Mouse (Mus musculus) T-helper 17 cell (primary cell): ENCODE measurements around the gene Chd5.

Source experiments
- in situ Hi-C, 2 experiments: fragments of 300-600 bp; cut with MboI, MseI; formaldehyde crosslinking; loops; 1 replicate in 1 of 2; 2 replicates in 1 of 2; pipeline ENCODE4 v1.15.1; 2025; ENCODE audit warnings: high pct_unique_total_duplicates in 2 of 2

Chd5 gene

DNA sequence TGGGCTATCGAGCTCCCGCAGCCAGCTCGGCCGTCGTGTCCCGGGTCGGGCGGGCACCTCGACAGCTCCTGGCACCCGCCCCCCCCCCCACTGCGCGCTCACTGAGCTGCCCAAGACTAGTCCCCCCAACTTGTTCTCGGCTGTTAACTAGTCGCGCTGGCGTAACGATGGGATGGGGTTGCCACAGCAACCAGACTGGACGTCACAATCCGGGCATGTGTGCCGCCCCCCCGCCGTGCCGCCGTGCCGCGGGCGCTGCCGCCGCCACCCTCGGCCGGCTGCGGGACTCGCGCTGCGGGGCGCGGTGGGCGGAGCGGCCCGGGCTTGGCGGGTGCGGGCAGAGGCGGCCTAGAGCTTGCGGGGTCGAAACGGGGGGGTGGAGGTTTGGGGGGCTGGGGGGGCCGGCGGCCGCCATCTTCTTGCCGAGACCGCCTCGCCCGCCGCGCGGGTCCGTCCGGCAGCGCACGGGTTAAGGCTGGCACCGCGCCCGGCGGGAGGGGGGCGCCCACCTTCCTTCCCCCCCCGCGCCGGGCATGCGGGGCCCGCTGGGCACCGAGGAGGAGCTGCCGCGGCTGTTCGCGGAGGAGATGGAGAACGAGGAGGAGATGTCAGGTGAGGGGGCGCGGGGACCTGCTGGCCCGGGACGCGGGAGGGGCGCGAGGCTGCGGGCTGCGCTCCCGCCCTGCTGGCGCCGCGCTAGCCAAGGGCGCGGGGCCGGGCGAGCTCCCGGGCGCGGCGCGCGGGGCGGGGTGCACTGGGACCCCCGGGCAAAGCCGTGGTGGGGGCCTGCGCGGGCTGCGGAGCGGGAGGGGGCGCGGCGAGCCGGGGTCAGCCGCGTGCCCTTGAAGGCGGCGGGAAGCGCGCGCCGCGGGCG, at the start of gene Chd5:
TSS of gene Chd5 (plus strand) at position 233 of the 874 bp plus-strand sequence.
- in situ Hi-C loops: no loop called here

DNA sequence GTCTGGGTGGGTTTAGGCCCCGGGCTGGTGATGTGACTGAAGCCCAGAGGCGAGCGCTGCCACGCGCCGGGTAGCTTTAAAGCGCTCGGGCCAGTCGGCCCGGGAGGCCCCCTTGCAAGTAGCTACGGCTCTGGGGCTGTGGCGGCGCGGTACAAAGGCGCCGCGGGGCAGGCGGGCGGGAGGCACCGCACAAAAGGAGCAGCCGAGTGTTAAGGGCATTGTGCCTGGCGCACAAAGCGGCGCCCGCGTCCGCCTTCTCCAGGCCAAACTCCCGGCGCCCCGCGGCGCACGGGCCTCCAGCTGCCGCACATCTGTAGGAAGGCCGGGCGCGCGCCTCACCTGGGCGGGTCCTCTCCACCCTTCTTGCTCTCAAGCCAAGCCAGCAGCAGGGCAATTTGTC, 48.1 kb upstream of the Chd5 start:
- in situ Hi-C loops: loop anchor here (10.0 kb wide), 2 partner anchors 426 to 1246 kb away; partner anchors contain the start of genes Camta1 (in 1 of the 2) and Per3 (in 1 of the 2)

DNA sequence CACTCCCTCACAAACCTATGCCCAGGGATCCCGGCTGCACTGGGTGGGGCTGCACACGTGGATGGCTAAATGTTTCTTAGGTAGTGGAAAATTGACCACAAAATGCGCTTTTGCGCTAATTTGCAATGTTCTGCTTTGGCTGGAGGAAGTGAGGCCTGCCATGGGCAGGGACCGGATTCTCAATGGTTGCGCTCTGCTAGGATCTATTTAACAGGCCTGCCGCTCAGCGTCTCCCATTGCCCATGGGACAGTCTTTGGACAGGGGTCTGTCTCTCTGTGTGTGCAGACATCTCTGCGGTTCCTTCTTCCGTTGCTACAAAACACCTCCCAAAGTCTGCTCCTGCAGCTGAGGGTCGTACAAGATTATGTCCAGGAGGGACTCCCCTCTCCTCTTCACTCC, 47.5 kb upstream of the Chd5 start:
- in situ Hi-C loops: loop anchor here (10.0 kb wide), 2 partner anchors 426 to 1246 kb away; partner anchors contain the start of genes Camta1 (in 1 of the 2) and Per3 (in 1 of the 2)

DNA sequence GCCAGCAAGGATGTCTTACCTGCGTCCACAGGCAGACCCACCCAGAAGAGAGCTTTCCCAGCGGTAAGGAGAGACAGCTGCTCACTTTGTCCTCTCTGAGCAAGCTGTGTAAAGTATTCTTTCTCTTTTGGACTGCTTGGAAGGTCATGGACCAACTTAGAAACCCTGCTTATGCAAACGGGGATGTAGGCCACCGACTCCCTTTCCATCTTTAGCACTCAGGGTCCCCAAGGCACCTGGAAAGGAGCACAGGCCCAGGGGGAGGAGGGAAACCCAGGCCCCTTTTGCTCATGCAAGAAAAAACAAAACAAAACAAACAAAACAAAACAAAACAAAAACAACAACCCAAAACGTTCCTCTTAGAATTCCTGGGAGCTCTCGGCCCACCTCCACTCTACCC, 46.9 kb upstream of the Chd5 start, which contains the start of gene Hes3:
TSS of gene Hes3 (minus strand) at position 101 of the 400 bp plus-strand sequence.
- in situ Hi-C loops: loop anchor here (10.0 kb wide), 2 partner anchors 427 to 1247 kb away; partner anchors contain the start of genes Camta1 (in 1 of the 2) and Per3 (in 1 of the 2)

DNA sequence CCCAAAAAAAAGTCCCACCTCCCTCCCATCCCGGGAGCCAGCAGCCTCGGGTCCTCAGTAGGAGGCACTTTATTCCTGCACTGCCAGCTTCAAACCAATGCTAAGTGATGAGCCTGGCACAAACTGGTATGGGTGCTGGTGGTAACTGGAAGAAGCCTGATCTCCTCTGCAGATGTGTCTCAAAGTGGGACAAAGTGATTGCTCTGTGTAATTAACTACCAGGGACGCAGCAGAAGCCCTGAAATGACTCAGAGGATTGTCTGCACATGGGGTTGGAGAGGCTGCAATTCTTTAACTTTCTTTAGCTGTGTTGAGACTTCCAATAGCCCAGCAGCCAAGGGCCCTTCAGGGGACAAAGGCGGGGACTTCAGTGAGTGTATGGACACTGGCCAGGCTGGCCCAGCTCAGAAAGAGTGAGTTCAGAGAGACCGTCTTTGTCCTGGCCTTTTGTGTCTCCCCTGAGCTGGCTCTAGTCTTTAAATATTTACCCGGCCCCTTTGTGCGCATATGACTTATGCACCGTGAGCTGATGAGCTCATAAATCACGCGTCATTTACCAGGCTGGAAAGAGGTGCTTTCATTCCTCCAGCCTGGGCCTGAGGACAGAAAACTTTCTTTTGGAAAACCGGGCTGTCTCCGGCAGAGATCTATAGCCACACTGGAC, 46.2 kb upstream of the Chd5 start:
- in situ Hi-C loops: loop anchor here (10.0 kb wide), 2 partner anchors 427 to 1247 kb away; partner anchors contain the start of genes Camta1 (in 1 of the 2) and Per3 (in 1 of the 2)

DNA sequence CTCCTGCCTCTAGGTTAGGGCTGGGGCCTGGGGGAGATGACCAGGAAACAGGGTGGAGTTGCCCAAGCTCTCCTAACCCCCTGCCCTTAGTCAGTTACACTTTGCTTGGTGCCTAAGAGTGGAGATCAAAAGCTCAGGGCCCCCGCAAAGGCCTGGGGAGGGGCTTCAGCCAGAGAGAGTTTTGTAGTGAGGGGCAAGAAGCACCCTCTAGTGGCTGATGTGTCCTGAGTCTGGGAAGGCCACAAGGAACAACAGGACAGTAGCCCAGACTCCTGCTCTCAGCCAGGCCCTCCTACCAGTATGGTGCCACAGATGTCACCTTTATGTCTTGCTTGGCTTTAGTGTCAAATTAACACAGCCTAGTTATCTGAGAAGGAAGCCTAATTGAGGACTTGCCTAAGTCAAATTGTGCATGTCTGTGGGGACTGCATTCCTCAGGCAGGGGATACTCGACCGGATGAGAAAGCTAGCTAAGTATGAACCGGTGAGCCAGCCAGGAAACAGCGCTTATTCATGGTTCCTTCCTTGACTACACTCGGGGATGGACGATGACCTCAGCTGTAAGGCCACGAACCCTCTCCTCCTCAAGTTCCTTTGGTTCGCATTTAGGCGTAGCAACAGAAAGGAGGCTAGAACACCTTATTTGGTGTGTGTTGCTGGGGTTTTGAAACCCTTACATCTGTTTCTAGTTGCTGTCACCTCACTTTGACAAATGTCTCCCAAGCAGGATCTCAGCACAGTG, 44.1 kb upstream of the Chd5 start:
- in situ Hi-C loops: loop anchor here (10.0 kb wide), 2 partner anchors 430 to 1250 kb away; partner anchors contain the start of genes Camta1 (in 1 of the 2) and Per3 (in 1 of the 2)

DNA sequence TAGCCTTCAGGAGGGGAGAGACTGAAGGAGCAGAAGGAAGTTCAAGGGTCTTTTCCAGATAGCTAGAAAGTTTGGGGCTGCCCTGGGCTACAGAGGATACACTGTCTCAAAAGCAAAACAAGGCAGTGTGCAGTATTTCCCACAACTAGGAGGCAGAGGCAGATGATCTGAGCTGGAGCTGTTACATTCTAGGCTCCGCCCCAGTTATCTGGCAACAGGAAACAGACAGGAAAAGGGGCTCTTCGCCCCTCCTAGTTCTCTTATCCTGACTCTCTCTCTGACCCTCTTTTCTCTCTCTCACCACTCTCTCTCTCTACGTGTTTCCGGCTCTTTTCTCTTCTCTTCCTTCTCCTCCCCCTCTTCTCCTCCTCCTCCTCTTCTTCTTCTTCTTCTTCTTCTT, 42.5 kb upstream of the Chd5 start:
- in situ Hi-C loops: loop anchor here (10.0 kb wide), 2 partner anchors 431 to 1251 kb away; partner anchors contain the start of genes Camta1 (in 1 of the 2) and Per3 (in 1 of the 2)

DNA sequence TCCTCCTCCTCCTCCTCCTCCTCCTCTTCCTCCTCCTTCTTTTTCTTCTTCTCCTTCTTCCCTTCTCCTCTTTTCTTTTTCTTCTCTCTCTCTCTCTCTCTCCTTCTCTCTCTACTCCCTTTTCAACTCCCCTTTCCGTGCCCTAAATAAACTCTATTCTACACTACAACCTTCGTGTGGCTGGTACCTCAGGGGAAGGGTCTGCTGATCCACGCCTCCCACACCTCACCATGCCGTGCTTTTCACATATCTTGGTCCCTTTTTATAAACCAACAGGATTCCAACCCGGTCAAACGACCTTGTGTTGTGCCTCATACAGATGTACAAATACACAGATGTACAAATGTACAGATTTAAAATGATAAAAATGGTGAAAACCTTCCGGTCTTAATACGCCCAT, 42.1 kb upstream of the Chd5 start:
- in situ Hi-C loops: loop anchor here (10.0 kb wide), 2 partner anchors 432 to 1252 kb away; partner anchors contain the start of genes Camta1 (in 1 of the 2) and Per3 (in 1 of the 2)

DNA sequence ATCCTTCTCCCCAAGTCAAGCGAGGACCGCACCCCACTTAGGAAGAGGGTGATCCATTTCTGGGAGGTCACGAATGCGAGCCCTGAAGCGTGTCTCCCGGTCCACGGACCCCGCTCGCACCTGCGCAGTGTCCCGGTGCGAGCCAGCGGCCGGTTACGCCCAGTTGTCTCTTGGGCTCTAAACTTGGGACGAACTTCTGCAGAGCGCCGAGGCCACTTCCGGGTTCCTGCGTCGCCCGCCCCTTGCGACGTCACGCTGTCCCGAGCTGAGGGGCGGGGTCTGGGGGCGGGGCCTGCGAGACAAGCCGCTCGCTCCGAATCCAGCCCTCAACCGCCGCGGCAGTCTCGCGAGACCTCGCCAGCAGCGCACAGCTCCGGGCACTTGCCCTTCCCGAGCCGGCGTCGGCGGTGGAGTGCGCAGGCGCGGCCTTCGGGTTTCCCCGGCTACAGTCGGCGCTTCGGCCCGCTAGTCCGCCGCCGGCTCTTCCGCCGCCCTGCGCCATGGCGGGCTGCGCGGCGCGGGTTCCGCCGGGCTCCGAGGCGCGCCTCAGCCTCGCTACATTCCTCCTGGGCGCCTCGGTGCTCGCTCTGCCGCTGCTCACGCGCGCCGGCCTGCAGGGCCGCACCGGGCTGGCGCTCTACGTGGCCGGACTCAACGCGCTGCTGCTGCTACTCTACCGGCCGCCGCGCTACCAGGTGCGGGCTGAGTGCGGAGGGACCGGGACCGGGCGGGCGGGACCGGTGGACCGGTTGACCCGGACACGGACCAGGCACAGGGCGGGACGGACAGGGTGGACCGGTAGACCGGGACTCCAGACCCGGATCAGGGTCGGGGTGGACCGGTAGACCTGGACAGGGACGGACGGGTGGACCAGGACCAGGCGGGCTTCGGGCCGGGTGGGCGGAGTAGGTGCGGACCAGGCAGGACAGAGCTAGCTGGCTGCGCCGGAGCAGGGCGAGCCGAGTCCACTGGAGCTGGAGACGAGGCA, 41.3 kb upstream of the Chd5 start, which contains the start of gene Icmt:
TSS of gene Icmt (plus strand) at position 354 of the 988 bp plus-strand sequence.
- in situ Hi-C loops: loop anchor here (10.0 kb wide), 2 partner anchors 432 to 1252 kb away; partner anchors contain the start of genes Camta1 (in 1 of the 2) and Per3 (in 1 of the 2)

DNA sequence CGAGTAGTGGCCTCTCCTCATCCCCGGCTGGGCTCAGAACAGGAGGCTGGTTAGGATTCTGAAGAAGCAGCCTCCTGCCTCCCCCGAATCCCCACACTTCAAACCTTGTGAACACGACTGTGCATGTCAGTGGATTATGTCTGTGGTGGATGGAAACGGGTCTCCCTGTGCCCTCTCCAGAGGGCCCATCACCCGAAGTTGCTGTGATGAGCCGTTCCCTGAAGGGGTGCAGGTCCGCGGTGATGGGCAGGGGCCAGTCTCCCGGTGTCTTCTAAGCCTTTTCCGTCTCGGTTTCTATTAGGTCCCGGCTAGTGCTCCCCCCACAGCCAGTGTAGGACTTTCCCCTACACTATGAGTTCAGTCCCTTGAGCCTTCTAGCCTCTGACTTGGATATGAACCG, 39.6 kb upstream of the Chd5 start:
- in situ Hi-C loops: loop anchor here (10.0 kb wide), 2 partner anchors 434 to 1254 kb away; partner anchors contain the start of genes Camta1 (in 1 of the 2) and Per3 (in 1 of the 2)

DNA sequence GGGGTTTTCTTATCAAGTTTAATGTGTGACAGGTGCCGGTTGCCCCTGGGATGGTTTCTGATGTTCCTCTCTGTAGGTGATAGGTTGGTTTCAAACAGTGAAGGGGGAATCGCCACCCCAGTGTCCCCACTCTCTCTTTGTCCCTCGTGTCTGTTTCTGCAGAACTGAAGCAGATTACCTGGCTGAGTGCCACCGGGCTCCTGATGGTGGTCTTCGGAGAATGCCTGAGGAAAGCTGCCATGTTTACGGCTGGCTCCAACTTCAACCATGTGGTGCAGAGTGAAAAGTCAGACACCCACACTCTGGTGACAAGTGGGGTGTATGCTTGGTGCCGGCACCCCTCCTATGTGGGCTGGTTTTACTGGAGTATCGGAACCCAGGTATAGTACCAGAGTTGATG, 38.1 kb upstream of the Chd5 start:
- in situ Hi-C loops: no loop called here

DNA sequence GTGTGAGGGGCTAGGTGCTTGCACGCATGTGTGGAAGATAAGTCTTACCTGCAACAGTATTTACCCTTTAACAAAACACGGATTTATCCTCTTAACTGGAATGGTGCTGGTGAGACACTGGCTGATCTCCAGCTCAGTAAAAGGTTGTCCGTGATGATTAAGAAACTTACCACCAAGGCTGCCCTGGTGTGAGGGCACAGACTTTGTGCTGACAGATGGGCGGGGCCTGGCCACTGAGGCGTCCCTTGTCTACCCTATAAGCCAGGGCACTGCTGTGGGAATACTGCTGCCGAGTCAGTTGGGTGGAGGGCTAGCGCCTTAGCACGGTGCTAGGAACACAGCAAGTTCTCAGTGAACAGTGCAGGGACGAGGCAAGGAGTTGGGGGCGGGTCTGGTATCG, 36.4 kb upstream of the Chd5 start:
- in situ Hi-C loops: no loop called here

DNA sequence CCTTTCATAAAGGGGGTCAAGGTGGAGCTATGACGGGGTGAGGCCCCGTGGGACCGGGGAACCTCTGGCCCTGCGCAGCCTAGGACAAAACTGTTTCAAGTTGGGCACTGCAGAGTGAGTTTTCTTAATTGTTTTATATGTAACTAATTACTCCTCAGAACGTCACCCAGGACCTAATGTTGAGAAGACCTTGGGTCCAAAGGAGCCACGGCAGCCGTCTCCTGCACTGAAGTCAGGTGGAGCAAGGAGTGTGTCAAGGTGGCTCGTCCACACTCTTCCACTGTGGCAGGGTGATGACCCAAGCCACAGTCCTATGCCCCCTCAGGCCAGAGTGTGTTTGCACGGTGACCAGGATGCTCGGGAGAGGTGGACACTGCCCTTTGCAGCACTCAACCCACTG, 35.3 kb upstream of the Chd5 start:
- in situ Hi-C loops: no loop called here

DNA sequence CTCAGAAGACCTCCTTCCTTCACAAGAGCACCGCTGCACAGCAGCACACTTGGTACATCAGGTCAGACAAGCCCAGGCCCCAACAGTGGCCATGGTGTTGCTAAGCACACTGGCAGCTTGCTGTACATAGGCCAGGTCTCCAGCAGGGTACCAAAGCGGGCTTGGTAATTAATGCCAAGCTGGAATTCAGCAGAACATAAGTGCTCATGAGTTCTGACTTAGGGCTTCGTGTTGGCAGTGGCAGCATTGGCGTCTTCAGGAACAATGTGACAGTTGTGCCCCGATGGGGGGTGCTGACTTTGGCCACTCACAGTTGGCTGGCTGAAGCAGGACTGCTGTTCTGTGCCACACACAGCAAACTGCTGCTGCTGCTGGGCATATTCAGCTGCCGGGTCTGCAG, 33.8 kb upstream of the Chd5 start:
- in situ Hi-C loops: no loop called here

DNA sequence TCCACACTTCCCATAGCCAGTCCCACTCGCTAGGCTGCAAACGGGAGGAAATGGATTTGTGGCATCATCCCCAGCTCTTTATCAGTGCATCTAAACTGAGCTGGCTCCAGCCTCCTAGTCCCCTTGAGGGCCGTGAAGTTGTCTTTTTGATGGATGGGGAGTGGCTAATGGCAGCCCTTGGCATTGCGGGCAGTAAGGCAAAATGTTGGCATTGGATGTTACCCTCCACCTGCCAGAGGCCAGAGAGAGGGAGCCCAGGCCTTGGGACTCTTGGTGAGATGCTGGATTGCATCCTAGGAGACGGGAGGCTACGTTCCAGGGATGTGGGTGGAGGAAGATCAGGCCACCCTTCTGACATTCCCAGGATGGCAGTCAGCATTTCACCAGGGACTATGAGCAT, 32.5 kb upstream of the Chd5 start:
- in situ Hi-C loops: no loop called here

DNA sequence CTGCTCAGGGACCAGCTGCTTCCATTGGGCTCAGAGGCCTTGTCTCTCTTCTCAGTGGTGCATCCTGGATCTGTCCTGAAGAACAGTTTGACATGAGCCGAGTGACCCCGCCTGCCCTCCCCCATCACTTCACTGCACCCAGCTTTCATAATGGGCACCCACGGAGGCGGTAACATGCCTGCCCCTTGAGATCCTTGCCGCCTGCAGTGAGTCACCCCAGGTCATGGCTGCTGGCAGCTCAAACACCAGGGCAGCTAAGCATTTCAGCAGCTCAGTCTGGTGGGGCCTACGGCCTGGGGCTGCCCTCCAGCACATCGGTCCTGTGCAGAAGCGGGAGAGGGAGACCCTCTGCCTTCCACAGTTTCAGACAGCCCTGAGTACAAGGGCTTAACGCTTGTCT, 30.9 kb upstream of the Chd5 start:
- in situ Hi-C loops: no loop called here

DNA sequence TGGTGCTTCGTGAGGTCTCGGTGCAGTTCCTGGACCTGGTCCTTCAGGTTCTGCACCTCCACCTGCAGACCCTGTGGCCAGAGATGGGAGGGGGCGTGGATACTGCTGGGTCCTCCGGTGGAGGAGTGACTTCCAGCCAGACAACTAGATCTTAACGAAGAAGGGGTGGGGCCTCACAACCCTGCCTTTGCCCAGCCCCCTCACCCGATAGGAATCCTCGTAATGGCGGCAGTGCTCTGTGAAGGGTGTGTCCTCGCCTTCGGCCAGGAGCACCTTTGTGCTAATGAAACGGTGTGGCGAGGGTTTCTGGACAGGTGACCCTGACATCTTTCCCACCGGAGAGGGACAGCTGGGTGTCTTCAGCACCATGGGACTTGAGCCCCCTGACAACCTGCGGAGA, 26.3 kb upstream of the Chd5 start:
- in situ Hi-C loops: loop anchor here in 1 of 2 experiments (10.0 kb wide), 1 partner anchor 1653 kb away; no protein-coding TSS in a partner anchor

DNA sequence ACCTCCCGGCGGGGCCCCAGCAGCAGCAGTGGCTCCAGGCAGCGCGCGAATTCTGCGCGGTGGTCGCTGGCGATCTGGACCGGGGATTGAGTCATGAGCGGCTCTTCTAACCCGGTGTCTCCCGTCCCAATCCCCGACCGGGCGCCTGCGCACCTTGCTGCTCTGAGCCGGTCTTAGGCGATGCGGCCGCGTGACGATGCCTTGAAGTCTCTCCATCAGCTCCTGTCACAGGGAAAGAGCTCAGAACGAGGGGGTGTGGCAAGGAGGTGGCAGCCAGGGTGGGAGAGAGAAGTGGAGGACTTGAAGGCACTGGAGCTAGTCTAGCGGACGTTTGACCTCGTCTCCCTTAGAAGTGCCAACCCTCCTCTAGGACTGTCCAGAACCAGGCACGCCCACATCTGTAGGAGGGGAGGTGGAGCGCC, 25.2 kb upstream of the Chd5 start:
- in situ Hi-C loops: loop anchor here in 1 of 2 experiments (10.0 kb wide), 1 partner anchor 1652 kb away; no protein-coding TSS in a partner anchor

DNA sequence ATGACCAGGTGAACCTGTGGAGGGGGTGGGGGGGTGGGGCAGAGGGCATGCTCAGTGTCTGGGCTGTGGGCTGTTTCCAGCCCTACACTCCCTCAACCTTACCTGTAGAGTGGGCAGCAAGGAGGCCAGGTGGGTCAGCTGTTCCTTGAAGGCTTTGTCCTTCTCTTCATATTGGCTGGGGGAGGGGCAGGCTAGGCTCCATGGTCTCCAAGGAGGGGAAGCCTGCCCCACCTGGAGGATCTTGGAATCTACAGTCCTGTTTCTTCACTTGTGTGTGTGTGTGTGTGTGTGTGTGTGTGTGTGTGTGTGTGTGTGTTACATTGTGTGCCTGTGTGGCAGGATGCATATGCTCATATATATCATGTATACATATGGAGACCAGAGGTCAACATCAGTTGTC, 24.5 kb upstream of the Chd5 start:
- in situ Hi-C loops: loop anchor here in 1 of 2 experiments (10.0 kb wide), 1 partner anchor 1651 kb away; no protein-coding TSS in a partner anchor
